Mouse (Mus musculus) MEL (cell line): ENCODE results near the gene Resp18. TPM values are rescaled to one million over a fixed set of nuclear protein-coding genes. Genes with fewer than 3 reads are reported as not detected.
A peak's percentile ranks its signal among the peaks of the same experiment; 100 is the strongest.

ENCODE experiments used
- DNase-seq: peaks from one replicate; pipeline ENCODE4 v3.0.0; 2011; ENCODE audit warnings: low read depth, low spot score
- H3K27ac ChIP-seq: 2 replicates; pipeline ENCODE4 v1.5.1; 2012; ENCODE audit warnings: low read depth, mild to moderate bottlenecking, control low read depth, low read length, moderate library complexity; ENCODE audit not compliant: control insufficient read depth
- H3K27me3 ChIP-seq, 2 experiments: fragments of 150-350 bp in 1 of 2; sonication (generic) in 1 of 2; 2 replicates each; pipeline ENCODE4 v1.6.1; 2012; ENCODE audit warnings: low read length in 2 of 2, mild to moderate bottlenecking in 2 of 2, improper control_type of control experiment in 1 of 2, moderate library complexity in 1 of 2; ENCODE audit not compliant: insufficient read depth in 2 of 2, control insufficient read depth in 1 of 2
- H3K36me3 ChIP-seq, 2 experiments: 2 replicates each; pipeline ENCODE4 v1.6.1; 2012 to 2014; ENCODE audit warnings: low read length in 2 of 2, improper control_type of control experiment in 1 of 2, inconsistent platforms in 1 of 2, mild to moderate bottlenecking in 1 of 2; ENCODE audit not compliant: insufficient read depth in 2 of 2, control insufficient read depth in 1 of 2
- H3K4me1 ChIP-seq, 2 experiments: fragments of 150-350 bp in 1 of 2; sonication (generic) in 1 of 2; 2 replicates each; pipeline ENCODE4 v1.6.1; 2012; ENCODE audit warnings: low read length in 2 of 2, improper control_type of control experiment in 1 of 2, mild to moderate bottlenecking in 1 of 2; ENCODE audit not compliant: insufficient read depth in 2 of 2, control insufficient read depth in 1 of 2
- H3K4me3 ChIP-seq, 2 experiments: fragments of 150-350 bp in 1 of 2; sonication (generic) in 1 of 2; 2 replicates each; pipeline ENCODE4 v1.5.1; 2012; ENCODE audit warnings: low read depth in 2 of 2, low read length in 2 of 2, mild to moderate bottlenecking in 2 of 2, moderate library complexity in 2 of 2, control low read depth in 1 of 2, improper control_type of control experiment in 1 of 2; ENCODE audit not compliant: control insufficient read depth in 1 of 2, insufficient read depth in 1 of 2
- H3K79me2 ChIP-seq: 2 replicates; pipeline ENCODE4 v1.6.1; 2012; ENCODE audit warnings: mild to moderate bottlenecking, low read length, moderate library complexity; ENCODE audit not compliant: control insufficient read depth, poor library complexity, insufficient read depth
- H3K9ac ChIP-seq: 2 replicates; pipeline ENCODE4 v1.6.1; 2012; ENCODE audit warnings: low read depth, mild to moderate bottlenecking, control low read depth, low read length, moderate library complexity; ENCODE audit not compliant: control insufficient read depth, poor library complexity, severe bottlenecking
- H3K9me3 ChIP-seq: fragments of 150-350 bp; sonication (generic); replicated peaks from 2 replicates; pipeline ENCODE4 v1.6.1; 2012; ENCODE audit warnings: mild to moderate bottlenecking, low read length, improper control_type of control experiment, moderate library complexity; ENCODE audit not compliant: insufficient read depth
- BHLHE40 ChIP-seq: IDR thresholded peaks from 2 replicates; pipeline ENCODE4 v1.6.1; 2012; ENCODE audit warnings: low read depth, mild to moderate bottlenecking, inconsistent platforms, low read length, improper control_type of control experiment, borderline replicate concordance
- CHD1 ChIP-seq: IDR thresholded peaks from 2 replicates; pipeline ENCODE4 v1.6.1; 2012; ENCODE audit warnings: low read depth, mild to moderate bottlenecking, inconsistent platforms, low read length, improper control_type of control experiment
- CHD2 ChIP-seq: IDR thresholded peaks from 2 replicates; pipeline ENCODE4 v1.6.1; 2011; ENCODE audit warnings: low read length, improper control_type of control experiment
- CTCF ChIP-seq, 3 experiments: IDR thresholded peaks in 2 of 3; conservative IDR thresholded peaks in 1 of 3; 2 replicates each; pipeline ENCODE4 v1.5.1; 2011 to 2012; ENCODE audit warnings: low read length in 3 of 3, low read depth in 2 of 3, mild to moderate bottlenecking in 2 of 3, improper control_type of control experiment in 1 of 3, inconsistent platforms in 1 of 3, mixed read lengths in 1 of 3, moderate library complexity in 1 of 3; ENCODE audit not compliant: control insufficient read depth in 1 of 3, insufficient read depth in 1 of 3, poor library complexity in 1 of 3, severe bottlenecking in 1 of 3
- E2F4 ChIP-seq: IDR thresholded peaks from 2 replicates; pipeline ENCODE4 v1.6.1; 2011; ENCODE audit warnings: low read depth, low read length, improper control_type of control experiment, borderline replicate concordance
- ELF1 ChIP-seq: IDR thresholded peaks from 2 replicates; pipeline ENCODE4 v1.6.1; 2014; ENCODE audit warnings: low read depth, mild to moderate bottlenecking, inconsistent platforms, low read length, improper control_type of control experiment, moderate library complexity
- EP300 ChIP-seq, 2 experiments: IDR thresholded peaks; 2 replicates each; pipeline ENCODE4 v1.6.1; 2011; ENCODE audit warnings: improper control_type of control experiment in 2 of 2, low read length in 2 of 2, low read depth in 1 of 2, mild to moderate bottlenecking in 1 of 2
- ETS1 ChIP-seq: IDR thresholded peaks from 2 replicates; pipeline ENCODE4 v1.6.1; 2012; ENCODE audit warnings: low read depth, mild to moderate bottlenecking, inconsistent platforms, low read length, improper control_type of control experiment, moderate library complexity
- GABPA ChIP-seq: IDR thresholded peaks from 2 replicates; pipeline ENCODE4 v1.6.1; 2012; ENCODE audit warnings: low read depth, mild to moderate bottlenecking, inconsistent platforms, low read length, improper control_type of control experiment, moderate library complexity
- GATA1 ChIP-seq: IDR thresholded peaks from 2 replicates; pipeline ENCODE4 v1.6.1; 2011; ENCODE audit warnings: low read depth, low read length, improper control_type of control experiment
- HCFC1 ChIP-seq: IDR thresholded peaks from 2 replicates; pipeline ENCODE4 v1.6.1; 2012; ENCODE audit warnings: low read depth, mild to moderate bottlenecking, inconsistent platforms, low read length, improper control_type of control experiment, moderate library complexity
- JUND ChIP-seq: IDR thresholded peaks from 2 replicates; pipeline ENCODE4 v1.6.1; 2011; ENCODE audit warnings: low read depth, mild to moderate bottlenecking, improper control_type of control experiment, low read length
- KAT2A ChIP-seq: conservative IDR thresholded peaks from 2 replicates; pipeline ENCODE4 v1.6.1; 2012; ENCODE audit warnings: low read depth, low read length, improper control_type of control experiment, inconsistent platforms
- MAFK ChIP-seq: IDR thresholded peaks from 2 replicates; pipeline ENCODE4 v1.6.1; 2011; ENCODE audit warnings: low read depth, mild to moderate bottlenecking, low read length, improper control_type of control experiment, borderline replicate concordance
- MAX ChIP-seq: IDR thresholded peaks from 2 replicates; pipeline ENCODE4 v1.6.1; 2011; ENCODE audit warnings: low read length, improper control_type of control experiment
- MAZ ChIP-seq: IDR thresholded peaks from 2 replicates; pipeline ENCODE4 v1.6.1; 2012; ENCODE audit warnings: low read depth, mild to moderate bottlenecking, inconsistent platforms, low read length, improper control_type of control experiment
- MXI1 ChIP-seq: IDR thresholded peaks from 2 replicates; pipeline ENCODE4 v1.6.1; 2011; ENCODE audit warnings: mild to moderate bottlenecking, low read depth, low read length, improper control_type of control experiment
- MYB ChIP-seq: IDR thresholded peaks from 2 replicates; pipeline ENCODE4 v1.6.1; 2011; ENCODE audit warnings: mild to moderate bottlenecking, low read depth, low read length, improper control_type of control experiment
- MYC ChIP-seq: IDR thresholded peaks from 2 replicates; pipeline ENCODE4 v1.6.1; 2011; ENCODE audit warnings: low read depth, mild to moderate bottlenecking, low read length, improper control_type of control experiment, moderate library complexity
- NELFE ChIP-seq: IDR thresholded peaks from 2 replicates; pipeline ENCODE4 v1.6.1; 2011; ENCODE audit warnings: low read depth, low read length, improper control_type of control experiment
- NRF1 ChIP-seq: IDR thresholded peaks from 2 replicates; pipeline ENCODE4 v1.6.1; 2014; ENCODE audit warnings: low read depth, mild to moderate bottlenecking, inconsistent platforms, low read length, improper control_type of control experiment, moderate library complexity; ENCODE audit not compliant: poor library complexity, insufficient read depth, severe bottlenecking
- POLR2A ChIP-seq, 2 experiments: IDR thresholded peaks; 2 replicates each; pipeline ENCODE4 v1.6.1; 2011 to 2012; ENCODE audit warnings: low read length in 2 of 2, mild to moderate bottlenecking in 2 of 2, control low read depth in 1 of 2, improper control_type of control experiment in 1 of 2, low read depth in 1 of 2, moderate library complexity in 1 of 2; ENCODE audit not compliant: control insufficient read depth in 1 of 2, insufficient read depth in 1 of 2, poor library complexity in 1 of 2
- POLR2AphosphoS2 ChIP-seq: IDR thresholded peaks from 2 replicates; pipeline ENCODE4 v1.6.1; 2011; ENCODE audit warnings: low read length, improper control_type of control experiment
- POLR2AphosphoS5 ChIP-seq: IDR thresholded peaks from 2 replicates; pipeline ENCODE4 v1.6.1; 2012; ENCODE audit warnings: low read depth, borderline replicate concordance, mild to moderate bottlenecking, inconsistent platforms, low read length, moderate library complexity, mixed read lengths
- RAD21 ChIP-seq: IDR thresholded peaks from 2 replicates; pipeline ENCODE4 v1.6.1; 2011; ENCODE audit warnings: mild to moderate bottlenecking, low read depth, low read length, improper control_type of control experiment
- RCOR1 ChIP-seq: IDR thresholded peaks from 2 replicates; pipeline ENCODE4 v1.6.1; 2012; ENCODE audit warnings: low read depth, mild to moderate bottlenecking, inconsistent platforms, low read length, improper control_type of control experiment
- SIN3A ChIP-seq: IDR thresholded peaks from 2 replicates; pipeline ENCODE4 v1.6.1; 2012; ENCODE audit warnings: low read length, improper control_type of control experiment, inconsistent platforms
- SMC3 ChIP-seq: IDR thresholded peaks from 2 replicates; pipeline ENCODE4 v1.6.1; 2011; ENCODE audit warnings: low read depth, low read length, improper control_type of control experiment
- TAL1 ChIP-seq: IDR thresholded peaks from 2 replicates; pipeline ENCODE4 v1.6.1; 2012; ENCODE audit warnings: mild to moderate bottlenecking, inconsistent platforms, low read length, moderate library complexity, mixed read lengths
- TBP ChIP-seq: IDR thresholded peaks from 2 replicates; pipeline ENCODE4 v1.8.0; 2011; ENCODE audit warnings: low read depth, low read length, improper control_type of control experiment
- TCF12 ChIP-seq: IDR thresholded peaks from 2 replicates; pipeline ENCODE4 v1.6.1; 2014; ENCODE audit warnings: low read depth, mild to moderate bottlenecking, inconsistent platforms, low read length, improper control_type of control experiment, moderate library complexity
- UBTF ChIP-seq: IDR thresholded peaks from 2 replicates; pipeline ENCODE4 v1.6.1; 2012; ENCODE audit warnings: low read depth, mild to moderate bottlenecking, inconsistent platforms, low read length, improper control_type of control experiment, moderate library complexity, borderline replicate concordance; ENCODE audit not compliant: insufficient read depth
- USF1 ChIP-seq: IDR thresholded peaks from 2 replicates; pipeline ENCODE4 v1.6.1; 2014; ENCODE audit warnings: low read depth, mild to moderate bottlenecking, inconsistent platforms, low read length, improper control_type of control experiment, moderate library complexity
- USF2 ChIP-seq, 2 experiments: IDR thresholded peaks; 2 replicates each; pipeline ENCODE4 v1.6.1; 2011 to 2012; ENCODE audit warnings: improper control_type of control experiment in 2 of 2, low read length in 2 of 2, borderline replicate concordance in 1 of 2, inconsistent platforms in 1 of 2, low read depth in 1 of 2, mild to moderate bottlenecking in 1 of 2; ENCODE audit not compliant: insufficient read depth in 1 of 2
- ZC3H11A ChIP-seq: IDR thresholded peaks from 2 replicates; pipeline ENCODE4 v1.6.1; 2012; ENCODE audit warnings: low read depth, mild to moderate bottlenecking, inconsistent platforms, low read length, improper control_type of control experiment
- ZKSCAN1 ChIP-seq: IDR thresholded peaks from 2 replicates; pipeline ENCODE4 v1.6.1; 2012; ENCODE audit warnings: low read depth, mild to moderate bottlenecking, inconsistent platforms, low read length, improper control_type of control experiment, moderate library complexity
- ZMIZ1 ChIP-seq: IDR thresholded peaks from 2 replicates; pipeline ENCODE4 v1.6.1; 2012; ENCODE audit warnings: low read depth, mild to moderate bottlenecking, inconsistent platforms, low read length, improper control_type of control experiment, moderate library complexity
- ZNF384 ChIP-seq: IDR thresholded peaks from 2 replicates; pipeline ENCODE4 v1.6.1; 2012; ENCODE audit warnings: low read depth, mild to moderate bottlenecking, inconsistent platforms, low read length, improper control_type of control experiment
- polyA plus RNA-seq, 2 experiments: library from polyadenylated mRNA; stranded (reverse) in 1 of 2; unstranded in 1 of 2; fragments of >175 nt in 1 of 2; fragments of >200 nt in 1 of 2; gene quantifications; 2 replicates each; pipeline versions ENCODE4 v1.2.1 to v1.2.4; 2012; ENCODE audit warnings: low replicate concordance in 2 of 2, low read depth in 1 of 2; ENCODE audit not compliant: insufficient read length in 2 of 2, insufficient read depth in 1 of 2, missing spikeins in 1 of 2
- total RNA-seq: library from RNA; depleted of rRNA; stranded (reverse); fragments of 300-350 nt; gene quantifications from 2 replicates; pipeline ENCODE4 v1.2.3, GENCODE M21; 2012

Resp18 gene
- total and polyA plus RNA-seq, 3 experiments: not detected

- H3K9me3 ChIP-seq: no peaks in the 10 kb centered on the region
- peaks cover 38 to 69% of the 10 kb centered on the region in 2 experiments for H3K4me1 ChIP-seq
- H3K27ac ChIP-seq: peak overlapping the region; percentile 91
- DNase-seq: peak; percentile 75
- H3K36me3 ChIP-seq: peaks cover 0 to 62% of the 10 kb centered on the region in 2 experiments; a peak in 2 of 4 replicates
- H3K9ac ChIP-seq: peak overlapping the region; percentile 52
- no peaks in the 10 kb centered on the region; the same call in 1 of the 2 replicates for H3K79me2 ChIP-seq
- H3K4me3 ChIP-seq: peak overlapping the region; percentile 31 to 49; a peak in 3 of 4 replicates
- H3K27me3 ChIP-seq: no peaks in the 10 kb centered on the region
- TF ChIP-seq MAX: peak; percentile 53
- no peak for TF ChIP-seq CTCF (IDR thresholded peaks at IDR 0.05 in 2 of 3, conservative IDR thresholded peaks at IDR 0.05 in 1 of 3; ENCODE audit: control insufficient read depth in 1 of 3, insufficient read depth in 1 of 3, low read depth in 2 of 3, low read length in 3 of 3, poor library complexity in 1 of 3, severe bottlenecking in 1 of 3)
- no peak for TF ChIP-seq KAT2A
- 0 out of 2 replicates have a peak, but pooled peaks have one; percentile 22 for TF ChIP-seq POLR2AphosphoS2
- no peak for TF ChIP-seq MYC
- TF ChIP-seq JUND: no peak
- no peak for TF ChIP-seq GABPA
- TF ChIP-seq RCOR1: peak; percentile 34
- 0 out of 2 replicates have a peak, but pooled peaks have one; percentile 8 for TF ChIP-seq ELF1
- TF ChIP-seq CHD2: no peak
- peak; percentile 61 for TF ChIP-seq ETS1
- no peak for TF ChIP-seq BHLHE40
- no peak; the same call in 1 of the 2 replicates for TF ChIP-seq SIN3A
- TF ChIP-seq POLR2AphosphoS5: no peak
- TF ChIP-seq E2F4: 0 out of 2 replicates have a peak, but pooled peaks have one; percentile 47
- no peak for TF ChIP-seq SMC3
- TF ChIP-seq NELFE: no peak; the same call in none of the 2 replicates
- TF ChIP-seq POLR2A (IDR thresholded peaks at IDR 0.05; ENCODE audit: control insufficient read depth in 1 of 2, insufficient read depth in 1 of 2, low read depth in 1 of 2, low read length in 2 of 2, poor library complexity in 1 of 2): no peak
- peak; percentile 49; the same call in 1 of the 2 replicates for TF ChIP-seq TBP
- TF ChIP-seq USF1: no peak
- TF ChIP-seq MAZ: peak; percentile 38; the same call in 1 of the 2 replicates
- TF ChIP-seq ZNF384: no peak
- peak in 1 of 2 experiments; percentile 36; a peak in 1 of 4 replicates for TF ChIP-seq EP300 (IDR thresholded peaks at IDR 0.05; ENCODE audit: low read depth in 1 of 2, low read length in 2 of 2)
- no peak for TF ChIP-seq TCF12
- no peak for TF ChIP-seq ZKSCAN1
- peak; percentile 27; the same call in 1 of the 2 replicates for TF ChIP-seq MYB
- TF ChIP-seq RAD21: no peak
- TF ChIP-seq NRF1: no peak
- no peak for TF ChIP-seq ZC3H11A
- TF ChIP-seq GATA1: peak; percentile 56; the same call in 1 of the 2 replicates
- TF ChIP-seq MAFK: no peak
- no peak for TF ChIP-seq MXI1
- no peak for TF ChIP-seq TAL1
- no peak for TF ChIP-seq UBTF
- TF ChIP-seq CHD1: no peak
- no peak for TF ChIP-seq USF2 (IDR thresholded peaks at IDR 0.05; ENCODE audit: borderline replicate concordance in 1 of 2, insufficient read depth in 1 of 2, low read depth in 1 of 2, low read length in 2 of 2)
- TF ChIP-seq HCFC1: peak; percentile 60; the same call in 1 of the 2 replicates
- no peak; the same call in 1 of the 2 replicates for TF ChIP-seq ZMIZ1
Observed at GRCm38 (mm10) chr1:75226138-75226537, 52.1 kb downstream of the Resp18 start.
